Mouse (Mus musculus) heart, postnatal 0 days (tissue): ENCODE measurements around the gene Gm28308.

Experiments used
- CTCF ChIP-seq: IDR thresholded peaks from 2 replicates; pipeline ENCODE4 v1.5.1; 2016; ENCODE audit warnings: antibody characterized with exemption, control low read depth, low read depth
- EP300 ChIP-seq: IDR thresholded peaks from 2 replicates; pipeline ENCODE4 v1.6.1; 2016; ENCODE audit warnings: antibody characterized with exemption, low read depth

DNA sequence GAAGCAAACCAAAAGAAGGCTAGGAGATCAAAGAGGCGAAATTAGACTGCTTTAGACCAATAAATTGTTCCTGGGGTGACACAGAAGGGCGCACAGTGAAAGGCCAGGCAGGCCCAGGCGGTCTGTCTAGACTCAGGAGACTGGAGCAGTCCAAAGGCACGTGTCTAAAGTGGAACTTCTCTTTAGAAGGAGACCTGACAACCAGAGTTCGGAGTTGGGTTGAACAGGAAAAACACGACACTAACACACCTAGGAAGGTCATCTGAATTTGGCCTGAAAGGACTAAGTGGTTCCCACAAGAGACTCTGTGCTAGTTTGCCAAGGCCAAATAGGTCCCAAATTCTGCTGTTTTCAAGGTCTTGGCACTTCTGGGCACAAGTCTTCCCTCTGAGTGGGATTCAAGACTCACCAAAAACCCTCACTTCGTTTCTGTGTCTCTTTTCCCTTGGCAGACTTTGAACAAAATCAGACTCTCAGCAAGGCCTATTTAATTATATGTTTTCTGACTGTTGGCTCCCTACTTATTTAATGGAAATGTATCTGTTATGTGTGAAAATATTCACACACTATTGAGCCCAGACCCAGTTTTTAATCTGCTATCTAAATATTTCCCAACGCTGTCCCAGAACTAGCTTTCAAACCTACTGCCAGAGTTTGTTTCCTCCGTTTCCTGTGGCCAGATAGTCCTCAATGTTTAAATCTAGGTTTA, 6.2 kb upstream of the Gm28308 start:
- TF ChIP-seq CTCF (no peak), EP300 (no peak)
